Mouse (Mus musculus) forebrain, embryonic 12.5 days (tissue): ENCODE results near the gene Chdh. TPM values are rescaled to one million over a fixed set of nuclear protein-coding genes. Genes with fewer than 3 reads are reported as not detected.

ENCODE experiments used
- ATAC-seq: fragments of 200-750 bp; cut with Nextera tagmentation; 2 replicates; pipeline ENCODE4 v1.8.0; 2017; ENCODE audit warnings: moderate TSS enrichment; ENCODE audit not compliant: low FRiP score
- H3K27ac ChIP-seq: fragments of 300-500 bp; sonication (generic); 2 replicates; pipeline ENCODE4 v1.5.1; 2016; ENCODE audit warnings: mild to moderate bottlenecking
- H3K27me3 ChIP-seq: fragments of 300-500 bp; sonication (generic); 2 replicates; pipeline ENCODE4 v1.6.1; 2016; ENCODE audit warnings: mild to moderate bottlenecking
- H3K36me3 ChIP-seq: fragments of 300-500 bp; sonication (generic); replicated peaks from 2 replicates; pipeline ENCODE4 v1.6.1; 2016; ENCODE audit warnings: mild to moderate bottlenecking
- H3K4me1 ChIP-seq: fragments of 300-500 bp; sonication (generic); 2 replicates; pipeline ENCODE4 v1.6.1; 2016
- H3K4me2 ChIP-seq: fragments of 300-500 bp; sonication (generic); 2 replicates; pipeline ENCODE4 v1.6.1; 2016; ENCODE audit warnings: mild to moderate bottlenecking, moderate library complexity
- H3K4me3 ChIP-seq: fragments of 300-500 bp; sonication (generic); replicated peaks from 2 replicates; pipeline ENCODE4 v1.5.1; 2016; ENCODE audit warnings: mild to moderate bottlenecking
- H3K9ac ChIP-seq: fragments of 300-500 bp; sonication (generic); 2 replicates; pipeline ENCODE4 v1.6.1; 2016; ENCODE audit warnings: mild to moderate bottlenecking
- H3K9me3 ChIP-seq: fragments of 300-500 bp; sonication (generic); 2 replicates; pipeline ENCODE4 v1.6.1; 2016
- WGBS: fragments of 180-500 bp; shearing (Covaris S2); methylation state at CpG from one replicate; pipeline ENCODE4 v1.1.7; 2016; 5-methylcytosine and 5-hydroxymethylcytosine counted together
- polyA plus RNA-seq: library from polyadenylated mRNA; unstranded; fragments of >200 nt; fragmentation: Nextera tagmentation; extraction: Ambion mirVana; gene quantifications from 2 replicates; pipeline ENCODE4 v1.2.1, GENCODE M21; 2016

Gene Chdh
- polyA plus RNA-seq, 1 experiment from 2014 or later: 0.04 TPM

DNA sequence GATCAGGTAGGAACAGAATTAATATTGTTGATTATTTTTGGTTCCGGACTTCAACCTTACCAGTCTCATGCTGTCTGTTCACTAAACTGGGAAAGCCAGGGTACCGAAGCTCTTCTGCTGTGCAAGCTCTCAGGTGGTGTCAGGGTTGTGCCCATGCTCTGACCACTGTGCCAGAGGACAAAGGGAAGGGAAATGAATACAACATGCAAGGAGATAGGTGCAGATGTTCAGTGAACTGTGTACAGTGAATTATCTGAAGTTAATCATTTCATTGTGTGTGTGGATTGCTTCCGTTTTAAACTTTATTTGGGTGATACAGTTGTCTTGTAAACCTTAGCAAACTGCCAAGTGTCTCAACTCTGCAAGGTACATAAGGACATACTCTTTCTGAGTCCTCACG, 20.5 kb upstream of the Chdh start:
- Histone ChIP-seq H3K4me1 (no peaks in the 10 kb centered on the region), H3K9me3 (no peaks in the 10 kb centered on the region), H3K4me3 (no peak overlapping the region), H3K27ac (no peak overlapping the region), H3K36me3 (peaks cover 100% of the 10 kb centered on the region), H3K4me2 (no peak overlapping the region), H3K9ac (no peak overlapping the region), H3K27me3 (no peaks in the 10 kb centered on the region)
- ATAC-seq: no peak
- 96% methylated on average over 4 of the region's 4 CpGs for WGBS

GRCm38 (mm10) chr14:29994976-29995375, 13.8 kb upstream of the Chdh start:
- Histone ChIP-seq H3K4me1 (no peaks in the 10 kb centered on the region), H3K27ac (no peak overlapping the region), H3K27me3 (no peaks in the 10 kb centered on the region), H3K9me3 (no peaks in the 10 kb centered on the region), H3K36me3 (peaks cover 84% of the 10 kb centered on the region), H3K9ac (no peak overlapping the region), H3K4me3 (no peak overlapping the region), H3K4me2 (no peak overlapping the region)
- ATAC-seq: no peak
- 86% methylated on average over 4 of the region's 4 CpGs for WGBS

DNA sequence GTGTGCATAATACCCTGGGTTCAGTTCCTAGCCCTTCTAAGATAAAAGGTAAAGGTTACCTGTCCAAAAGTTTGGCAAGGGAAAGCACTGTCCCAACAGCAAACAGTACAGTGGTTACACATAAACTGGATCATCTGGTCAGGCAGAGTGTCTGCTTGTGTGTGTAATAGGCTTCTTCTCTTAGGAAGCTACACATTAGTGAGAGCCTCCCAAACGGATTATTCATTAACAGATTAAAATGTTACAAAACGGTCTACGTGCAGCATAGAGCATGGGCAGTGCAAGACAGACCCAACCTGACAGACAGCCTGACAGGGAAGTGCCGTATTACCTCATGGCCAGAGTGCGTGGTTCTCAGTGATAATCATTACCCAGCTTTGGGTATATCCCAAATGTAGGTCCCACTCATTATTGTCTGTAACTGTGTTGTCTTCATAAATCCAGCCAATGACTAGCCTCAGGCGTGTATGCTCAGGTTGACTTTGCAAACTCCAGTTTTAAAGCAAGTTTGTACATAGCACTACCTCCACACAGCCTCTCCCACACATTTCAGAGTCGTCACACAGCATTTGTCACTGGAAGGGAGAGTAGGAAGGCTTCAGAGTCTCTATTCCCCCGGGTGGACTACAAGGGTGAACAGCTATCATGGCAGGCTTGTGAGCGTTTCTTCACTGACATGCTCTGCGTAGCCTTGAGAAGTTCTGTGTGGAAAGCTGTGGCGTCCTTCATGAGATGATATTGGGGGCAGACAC, 12.6 kb upstream of the Chdh start:
- Histone ChIP-seq H3K9me3 (no peaks in the 10 kb centered on the region), H3K36me3 (peaks cover 72% of the 10 kb centered on the region), H3K27ac (no peak overlapping the region), H3K4me2 (no peak overlapping the region), H3K4me3 (no peak overlapping the region), H3K27me3 (no peaks in the 10 kb centered on the region), H3K9ac (no peak overlapping the region), H3K4me1 (no peaks in the 10 kb centered on the region)
- ATAC-seq: no peak
- 94% methylated on average over 11 of the region's 11 CpGs for WGBS

- Histone ChIP-seq H3K27ac (no peak overlapping the region), H3K27me3 (no peaks in the 10 kb centered on the region), H3K4me2 (no peak overlapping the region), H3K36me3 (peaks cover 60% of the 10 kb centered on the region), H3K9me3 (no peaks in the 10 kb centered on the region), H3K9ac (no peak overlapping the region), H3K4me3 (no peak overlapping the region), H3K4me1 (no peaks in the 10 kb centered on the region)
- no peak for ATAC-seq
These were observed 11.5 kb upstream of the Chdh start for GRCm38 (mm10) chr14:29997345-29997744.

DNA sequence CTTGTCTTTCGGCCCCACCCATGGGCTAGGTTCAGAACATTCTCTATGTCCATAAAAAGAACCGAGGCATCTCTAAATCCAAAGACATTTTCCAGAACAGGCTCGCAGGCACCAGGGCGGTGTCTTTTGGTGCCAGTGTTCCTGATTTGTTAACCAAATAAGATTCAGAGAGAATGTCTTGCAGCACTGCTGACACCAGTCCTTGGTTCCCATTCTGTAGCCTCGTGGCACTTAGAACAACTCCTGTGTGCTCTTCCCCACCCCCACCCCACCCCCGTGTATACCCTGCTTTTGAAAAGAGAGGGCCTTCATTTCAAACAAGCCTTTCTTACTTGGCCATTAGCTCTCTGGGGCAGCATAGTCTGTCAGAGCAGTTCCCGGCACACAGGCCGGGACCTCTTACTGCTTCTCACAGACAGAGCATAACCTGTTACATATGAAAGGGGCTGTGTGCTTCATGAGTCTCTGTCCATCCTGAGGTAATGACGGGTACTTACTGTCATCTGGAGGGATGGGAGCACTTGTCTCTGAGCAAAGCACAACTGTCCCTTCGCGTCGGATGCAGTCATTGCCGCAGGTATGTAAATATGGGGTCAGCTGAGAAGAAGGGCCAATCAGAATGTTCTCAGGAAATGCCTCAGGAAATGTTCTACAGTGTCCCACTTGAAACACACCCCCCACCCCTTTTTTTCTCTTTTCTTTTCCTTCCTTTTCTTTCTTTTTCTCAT, 9.9 kb upstream of the Chdh start:
- ATAC-seq: peak; percentile 30; the same call in 1 of the 2 replicates
- WGBS: 72% methylated on average over 13 of the region's 13 CpGs
- H3K9ac ChIP-seq: no peak overlapping the region

GRCm38 (mm10) chr14:29999475-29999811, 9.4 kb upstream of the Chdh start:
- Histone ChIP-seq H3K27me3 (no peaks in the 10 kb centered on the region), H3K36me3 (peaks cover 39% of the 10 kb centered on the region), H3K4me3 (no peak overlapping the region), H3K4me2 (no peak overlapping the region), H3K9me3 (no peaks in the 10 kb centered on the region), H3K27ac (no peak overlapping the region), H3K9ac (no peak overlapping the region), H3K4me1 (no peaks in the 10 kb centered on the region)
- 83% methylated on average over 3 of the region's 3 CpGs for WGBS
- ATAC-seq: no peak

More for the DNA sequence above, 9.9 kb upstream of the Chdh start:
- Histone ChIP-seq H3K4me3 (no peak overlapping the region), H3K36me3 (peaks cover 45% of the 10 kb centered on the region), H3K27ac (no peak overlapping the region), H3K27me3 (no peaks in the 10 kb centered on the region), H3K4me2 (no peak overlapping the region), H3K9me3 (no peaks in the 10 kb centered on the region), H3K4me1 (no peaks in the 10 kb centered on the region)

DNA sequence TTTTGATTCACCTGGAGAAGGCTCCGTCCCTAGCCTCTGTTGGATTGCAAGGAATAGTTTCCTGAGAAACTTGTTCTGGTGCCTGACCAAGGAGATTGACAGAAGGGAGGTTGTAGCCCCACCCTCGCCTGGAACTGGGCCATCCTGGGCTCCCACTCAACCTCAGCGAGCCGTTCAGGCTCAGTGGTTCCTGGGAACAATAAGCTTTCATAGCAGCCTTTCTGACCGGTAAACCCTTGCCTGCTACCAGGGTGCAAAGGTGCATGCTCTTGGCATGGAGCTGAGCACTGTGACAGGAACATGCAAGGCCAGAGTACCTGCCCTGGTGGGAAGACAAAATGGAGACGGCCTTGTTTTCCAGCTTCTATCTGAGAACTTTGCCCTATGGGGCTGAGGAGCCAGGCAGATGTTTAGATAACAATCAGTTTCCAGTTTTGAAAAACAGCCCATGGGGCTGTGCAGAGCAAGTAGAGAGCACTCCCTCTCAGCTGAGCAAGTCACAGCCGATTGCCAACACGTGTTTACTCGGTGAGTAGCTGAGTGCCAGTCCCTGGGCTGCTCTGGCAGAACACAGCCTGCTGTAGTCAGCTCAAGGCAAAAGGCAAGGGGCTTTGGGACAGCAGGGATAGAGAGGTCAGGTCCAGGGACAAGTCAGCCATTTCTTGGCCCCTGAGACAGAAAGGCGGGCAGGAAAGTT, 1.2 kb downstream of the Chdh start:
- Histone ChIP-seq H3K36me3 (no peaks in the 10 kb centered on the region), H3K27me3 (peaks cover 31% of the 10 kb centered on the region), H3K4me1 (peaks cover 7% of the 10 kb centered on the region), H3K4me2 (no peak overlapping the region), H3K4me3 (no peak overlapping the region), H3K9me3 (no peaks in the 10 kb centered on the region), H3K27ac (no peak overlapping the region), H3K9ac (no peak overlapping the region)
- ATAC-seq: no peak
- 80% methylated on average over 10 of the region's 10 CpGs for WGBS

DNA sequence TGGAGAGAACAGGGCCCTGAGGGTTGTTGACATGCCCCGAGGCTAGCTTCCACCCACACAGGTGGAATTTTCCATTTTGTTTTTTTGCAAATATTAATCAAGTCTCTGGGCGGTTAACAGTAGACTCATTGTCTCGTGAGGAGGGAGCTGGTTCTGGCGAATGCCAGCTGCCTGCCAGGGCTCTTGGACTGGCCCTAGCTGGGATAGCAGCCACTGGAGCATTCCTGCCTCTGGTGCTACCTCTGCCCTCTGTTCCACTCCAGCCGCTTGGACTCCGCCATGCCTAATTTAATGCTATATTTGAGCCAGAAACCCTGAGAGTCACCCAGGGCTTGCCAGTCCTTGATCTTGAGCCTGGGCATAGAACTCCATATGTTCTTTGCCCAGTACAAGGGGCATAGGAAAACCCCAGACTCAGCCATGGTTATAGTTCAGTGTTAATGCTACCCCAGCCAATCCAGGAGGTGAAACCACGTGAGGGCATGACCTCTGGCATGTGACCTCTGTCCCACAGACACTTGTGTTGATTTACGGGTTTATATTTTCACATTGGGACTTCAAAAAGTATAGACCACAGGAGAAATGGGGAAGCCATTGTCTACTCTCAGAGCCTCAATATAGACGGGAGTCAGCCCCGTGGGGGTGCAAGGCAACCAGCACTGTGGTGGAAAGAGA, 3.2 kb downstream of the Chdh start:
- H3K9ac ChIP-seq: no peak overlapping the region
- no peaks in the 10 kb centered on the region for H3K9me3 ChIP-seq
- peaks cover 31% of the 10 kb centered on the region for H3K27me3 ChIP-seq
- no peak for ATAC-seq
- H3K27ac ChIP-seq: no peak overlapping the region
- no peak overlapping the region for H3K4me2 ChIP-seq
- peaks cover 7% of the 10 kb centered on the region for H3K4me1 ChIP-seq
- no peak overlapping the region for H3K4me3 ChIP-seq
- no peaks in the 10 kb centered on the region for H3K36me3 ChIP-seq
- WGBS: 87% methylated on average over 10 of the region's 10 CpGs

GRCm38 (mm10) chr14:30014487-30014886, 5.7 kb downstream of the Chdh start:
- no peak overlapping the region for H3K4me3 ChIP-seq
- no peak overlapping the region for H3K27ac ChIP-seq
- peaks cover 13% of the 10 kb centered on the region for H3K27me3 ChIP-seq
- no peaks in the 10 kb centered on the region for H3K4me1 ChIP-seq
- ATAC-seq: no peak
- no peaks in the 10 kb centered on the region for H3K9me3 ChIP-seq
- no peak overlapping the region for H3K9ac ChIP-seq
- no peak overlapping the region for H3K4me2 ChIP-seq
- no peaks in the 10 kb centered on the region for H3K36me3 ChIP-seq
- WGBS: 32% methylated on average over 10 of the region's 10 CpGs

GRCm38 (mm10) chr14:30015008-30015407, 6.2 kb downstream of the Chdh start:
- Histone ChIP-seq H3K27ac (no peak overlapping the region), H3K9me3 (no peaks in the 10 kb centered on the region), H3K36me3 (no peaks in the 10 kb centered on the region), H3K4me2 (no peak overlapping the region), H3K9ac (no peak overlapping the region), H3K4me1 (no peaks in the 10 kb centered on the region), H3K4me3 (no peak overlapping the region), H3K27me3 (peaks cover 8% of the 10 kb centered on the region; the same call in 1 of the 2 replicates)
- no peak for ATAC-seq
- 35% methylated on average over 1 of the region's 1 CpGs for WGBS

- no peak for ATAC-seq
- WGBS: 90% methylated on average over 5 of the region's 5 CpGs
These were observed 7.8 kb downstream of the Chdh start for GRCm38 (mm10) chr14:30016666-30017065.

GRCm38 (mm10) chr14:30017794-30018462, 9.1 kb downstream of the Chdh start:
- Histone ChIP-seq H3K9ac (no peak overlapping the region), H3K4me2 (no peak overlapping the region), H3K27me3 (no peaks in the 10 kb centered on the region), H3K27ac (no peak overlapping the region), H3K36me3 (no peaks in the 10 kb centered on the region), H3K4me1 (no peaks in the 10 kb centered on the region; the same call in 1 of the 2 replicates), H3K9me3 (no peaks in the 10 kb centered on the region), H3K4me3 (no peak overlapping the region)
- WGBS: 91% methylated on average over 8 of the region's 8 CpGs
- no peak for ATAC-seq

More at GRCm38 (mm10) chr14:30016666-30017065, 7.8 kb downstream of the Chdh start:
- H3K4me2 ChIP-seq: no peak overlapping the region
- H3K4me1 ChIP-seq: no peaks in the 10 kb centered on the region; the same call in 1 of the 2 replicates
- H3K9ac ChIP-seq: no peak overlapping the region
- no peaks in the 10 kb centered on the region for H3K27me3 ChIP-seq
- H3K27ac ChIP-seq: no peak overlapping the region
- H3K9me3 ChIP-seq: no peaks in the 10 kb centered on the region
- H3K36me3 ChIP-seq: no peaks in the 10 kb centered on the region
- H3K4me3 ChIP-seq: no peak overlapping the region
